Mouse (Mus musculus) thymus, adult 2 months (tissue): ENCODE measurements around the gene Trim2. TPM values are rescaled to one million over a fixed set of nuclear protein-coding genes. Genes with fewer than 3 reads are reported as not detected.

ENCODE experiments used
- DNase-seq: peaks from one replicate; pipeline ENCODE4 v3.0.0; 2021
- H3K27ac ChIP-seq: fragments of 200-500 bp; 2 replicates; pipeline ENCODE4 v1.5.1; 2012; ENCODE audit warnings: low read length, control low read depth; ENCODE audit not compliant: control insufficient read depth, insufficient read depth
- H3K27me3 ChIP-seq: fragments of 200-500 bp; 2 replicates; pipeline ENCODE4 v1.6.1; 2012; ENCODE audit warnings: mild to moderate bottlenecking, low read length, moderate library complexity, mixed read lengths; ENCODE audit not compliant: control insufficient read depth, insufficient read depth
- H3K36me3 ChIP-seq: fragments of 200-500 bp; 2 replicates; pipeline ENCODE4 v1.6.1; 2012; ENCODE audit warnings: mild to moderate bottlenecking, low read length, moderate library complexity; ENCODE audit not compliant: control insufficient read depth, insufficient read depth
- H3K4me1 ChIP-seq: fragments of 200-500 bp; replicated peaks from 2 replicates; pipeline ENCODE4 v1.6.1; 2012; ENCODE audit warnings: low read length; ENCODE audit not compliant: control insufficient read depth, insufficient read depth
- H3K4me3 ChIP-seq: fragments of 200-500 bp; 2 replicates; pipeline ENCODE4 v1.5.1; 2012; ENCODE audit warnings: mild to moderate bottlenecking, low read length, control low read depth, moderate library complexity; ENCODE audit not compliant: control insufficient read depth, insufficient read depth
- CTCF ChIP-seq: fragments of 200-500 bp; IDR thresholded peaks from 2 replicates; pipeline ENCODE4 v1.5.1; 2012; ENCODE audit warnings: mild to moderate bottlenecking, control low read depth, low read length, moderate library complexity, borderline replicate concordance; ENCODE audit not compliant: control insufficient read depth, poor library complexity, insufficient read depth; ENCODE audit errors: extremely low read depth
- POLR2A ChIP-seq: fragments of 200-500 bp; IDR thresholded peaks from 2 replicates; pipeline ENCODE4 v1.6.1; 2012; ENCODE audit warnings: mild to moderate bottlenecking, low read length, control low read depth, moderate library complexity; ENCODE audit not compliant: control insufficient read depth, poor library complexity, insufficient read depth; ENCODE audit errors: extremely low read depth
- WGBS: fragments of 180-500 bp; shearing (Covaris S2); methylation state at CpG from one replicate; pipeline ENCODE4 v1.1.7; 2018; 5-methylcytosine and 5-hydroxymethylcytosine counted together
- polyA plus RNA-seq: library from polyadenylated mRNA; depleted of rRNA; stranded (reverse); fragments of >200 nt; gene quantifications from 2 replicates; pipeline ENCODE4 v1.2.3, GENCODE M21; 2012

The Trim2 gene
- polyA plus RNA-seq, 1 experiment = 4.2 TPM

DNA sequence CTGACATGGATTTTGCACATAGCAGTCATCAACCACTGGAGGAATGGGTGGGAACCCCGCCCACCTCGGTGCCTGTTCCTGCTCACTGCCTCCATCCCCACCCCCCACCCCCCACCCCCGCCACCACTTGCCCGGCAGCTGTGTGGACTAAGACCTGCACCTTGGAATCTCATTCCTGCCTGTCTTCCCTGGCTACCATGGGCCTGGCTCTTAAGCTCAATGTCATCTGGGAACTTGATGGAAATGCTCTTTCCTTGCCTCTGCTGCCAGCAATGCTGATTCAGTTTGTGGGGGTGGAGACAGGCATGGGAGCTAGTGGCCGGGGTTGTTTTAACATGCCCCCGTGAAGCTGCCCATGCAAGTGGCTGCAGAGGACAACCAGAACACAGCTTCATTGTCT lies 17.3 kb upstream of the Trim2 start:
- H3K4me3 ChIP-seq = no peak overlapping the region
- TF ChIP-seq POLR2A (no peak), CTCF (no peak)
- no peaks in the 10 kb centered on the region; the same call in 1 of the 2 replicates for H3K4me1 ChIP-seq
- no peak for DNase-seq
- H3K36me3 ChIP-seq = no peaks in the 10 kb centered on the region
- WGBS = 69% methylated on average over 6 of the region's 6 CpGs
- no peaks in the 10 kb centered on the region for H3K27me3 ChIP-seq
- H3K27ac ChIP-seq = no peak overlapping the region

DNA sequence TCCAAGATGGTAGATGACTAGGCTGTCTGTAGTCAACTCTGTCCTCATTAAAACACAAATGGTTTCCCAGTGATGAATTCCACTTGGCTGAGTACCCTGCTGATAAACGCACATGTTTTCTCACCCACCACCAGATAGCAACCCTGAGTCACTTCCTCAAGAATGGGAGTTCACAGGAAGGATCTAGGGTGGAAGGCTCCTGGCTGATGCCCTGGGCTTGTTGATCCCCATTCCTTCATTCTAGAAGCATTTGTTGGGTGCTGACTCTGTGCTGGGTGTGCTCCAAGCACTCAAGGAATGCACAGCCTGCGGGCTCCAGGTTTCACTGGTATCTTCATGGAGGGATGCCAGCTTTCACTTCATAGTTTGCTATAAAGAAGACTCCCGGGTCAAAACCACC lies 12.8 kb upstream of the Trim2 start:
- Histone ChIP-seq H3K27me3 (no peaks in the 10 kb centered on the region), H3K27ac (no peak overlapping the region), H3K4me1 (no peaks in the 10 kb centered on the region; the same call in 1 of the 2 replicates), H3K4me3 (no peak overlapping the region), H3K36me3 (no peaks in the 10 kb centered on the region)
- TF ChIP-seq POLR2A (no peak), CTCF (no peak)
- no peak for DNase-seq
- 69% methylated on average over 3 of the region's 3 CpGs for WGBS

DNA sequence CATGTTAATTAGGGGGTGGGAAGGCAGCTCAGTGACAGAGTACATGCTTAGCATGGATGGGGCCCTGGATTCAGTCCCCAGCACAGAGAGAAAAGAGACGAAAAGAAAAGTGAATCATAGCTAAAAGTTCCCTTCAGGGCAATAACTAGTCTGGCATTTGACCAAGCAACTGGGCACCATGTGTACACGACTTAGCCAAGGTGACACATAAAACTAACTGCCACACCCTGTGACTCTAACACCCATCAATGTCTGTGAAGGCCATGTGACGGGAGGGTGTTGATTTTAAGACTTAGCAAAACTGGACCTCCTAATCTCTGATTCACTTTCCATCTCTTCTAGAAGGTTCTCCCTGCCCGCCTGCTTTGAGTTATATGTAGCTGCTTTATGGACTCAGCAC lies 12.2 kb upstream of the Trim2 start:
- TF ChIP-seq POLR2A (no peak), CTCF (no peak)
- Histone ChIP-seq H3K4me1 (no peaks in the 10 kb centered on the region), H3K4me3 (no peak overlapping the region), H3K36me3 (no peaks in the 10 kb centered on the region), H3K27me3 (no peaks in the 10 kb centered on the region), H3K27ac (no peak overlapping the region)
- no peak for DNase-seq
- 98% methylated on average over 4 of the region's 4 CpGs for WGBS

DNA sequence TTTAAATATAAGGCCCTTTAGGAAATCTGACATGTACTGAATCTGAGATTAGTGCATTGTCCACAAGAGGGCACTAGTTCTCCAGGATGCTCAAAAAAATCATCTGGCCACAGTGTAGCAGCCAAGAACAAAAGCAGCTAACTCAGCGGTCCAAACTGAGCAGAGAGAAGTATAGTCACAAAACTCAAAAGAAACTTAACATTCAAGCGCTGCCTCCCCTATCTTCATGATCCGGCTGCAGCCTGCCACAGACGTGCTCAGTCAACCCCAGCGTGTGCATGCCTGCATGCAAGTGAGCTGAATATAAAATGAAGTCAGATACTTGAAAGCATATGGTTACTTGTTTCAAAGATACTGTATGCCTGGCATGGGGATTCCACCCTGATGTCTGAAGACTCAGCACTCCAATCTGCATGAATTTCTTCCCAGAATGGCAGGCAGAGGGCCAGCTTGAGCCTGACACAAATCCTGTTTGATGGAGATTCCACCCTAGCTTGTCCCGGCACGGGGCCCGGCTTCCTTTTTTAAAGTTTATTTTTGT lies 8.0 kb upstream of the Trim2 start:
- no peaks in the 10 kb centered on the region for H3K4me1 ChIP-seq
- H3K36me3 ChIP-seq = no peaks in the 10 kb centered on the region
- no peak for TF ChIP-seq CTCF
- no peak for TF ChIP-seq POLR2A
- H3K27me3 ChIP-seq = no peaks in the 10 kb centered on the region
- peak; percentile 44 for DNase-seq
- 49% methylated on average over 8 of the region's 8 CpGs for WGBS
- no peak overlapping the region for H3K4me3 ChIP-seq
- no peak overlapping the region for H3K27ac ChIP-seq

DNA sequence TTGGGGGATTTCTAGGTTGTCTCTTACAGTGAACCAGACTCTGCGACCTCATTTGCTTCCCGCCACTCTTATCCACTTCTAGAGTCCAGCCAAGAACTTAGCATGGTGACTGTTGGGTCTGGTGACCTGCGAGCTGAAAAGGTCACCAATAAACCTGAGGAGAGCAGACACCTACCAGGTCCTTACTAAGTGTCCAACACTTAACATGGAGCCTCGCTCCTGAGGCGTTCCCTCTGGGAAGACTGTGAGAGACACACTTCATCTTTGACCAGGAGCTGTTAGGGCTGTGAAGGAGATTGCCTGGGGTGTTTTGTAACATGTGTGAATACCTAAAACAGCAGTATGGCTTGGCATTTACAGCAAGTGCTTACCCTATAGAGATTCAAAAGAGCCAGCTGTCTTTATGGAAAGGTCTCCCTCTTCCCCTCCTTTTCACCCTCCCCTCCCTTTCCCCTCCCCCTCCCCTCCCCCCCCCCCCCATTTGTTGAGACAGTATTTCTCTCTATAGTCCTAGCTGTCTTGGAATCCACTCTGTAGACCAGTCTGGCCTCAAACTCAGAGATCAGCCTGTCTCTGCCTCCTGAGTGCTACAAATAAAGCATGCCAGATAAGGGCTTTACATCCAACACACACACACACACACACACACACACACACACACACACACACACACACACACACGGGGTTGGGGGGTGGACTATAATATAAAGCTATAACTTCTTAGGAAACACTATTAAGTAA lies 7.3 kb upstream of the Trim2 start:
- H3K27me3 ChIP-seq = no peaks in the 10 kb centered on the region
- H3K36me3 ChIP-seq = no peaks in the 10 kb centered on the region
- WGBS = 88% methylated on average over 6 of the region's 6 CpGs
- TF ChIP-seq CTCF (no peak), POLR2A (no peak)
- H3K27ac ChIP-seq = no peak overlapping the region
- no peak for DNase-seq
- no peak overlapping the region for H3K4me3 ChIP-seq
- no peaks in the 10 kb centered on the region for H3K4me1 ChIP-seq

DNA sequence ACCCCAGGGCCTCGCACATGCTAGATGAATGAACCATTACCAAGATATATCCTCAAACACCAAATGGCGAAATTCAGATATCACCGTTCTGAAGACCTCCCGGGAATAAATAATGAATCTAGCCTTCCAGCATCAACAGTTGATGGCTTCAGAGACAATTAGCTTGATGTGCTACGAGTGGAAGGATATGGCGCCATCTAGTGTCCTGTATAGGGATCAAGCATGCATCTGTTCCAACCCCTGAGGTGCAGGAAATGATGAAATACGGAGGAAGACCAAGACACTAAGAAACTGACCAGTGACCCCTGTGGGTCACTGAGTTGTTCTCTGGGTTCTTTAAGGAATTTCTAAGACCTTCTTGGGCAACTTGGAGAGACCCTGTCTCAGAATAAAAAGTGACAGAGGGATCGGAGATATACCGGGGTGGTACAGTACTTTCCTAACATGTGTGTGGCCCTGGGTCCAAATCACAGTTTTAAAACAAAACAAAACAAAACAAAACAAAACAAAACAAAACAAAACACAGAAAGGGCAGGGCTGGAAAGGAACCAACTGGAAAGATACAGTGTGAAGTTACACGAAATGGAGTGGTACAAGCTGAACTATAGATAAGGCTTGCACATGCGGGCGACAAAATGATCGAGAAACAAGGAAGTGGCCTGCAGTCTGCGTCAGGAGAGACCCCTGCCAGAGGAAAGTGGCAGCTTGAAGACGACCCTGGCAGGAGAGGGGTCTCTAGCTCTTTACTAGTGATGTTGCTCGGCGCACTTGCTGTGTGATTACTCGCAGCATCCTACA lies 6.5 kb upstream of the Trim2 start:
- H3K27ac ChIP-seq = no peak overlapping the region
- no peaks in the 10 kb centered on the region for H3K36me3 ChIP-seq
- DNase-seq = peak; percentile 50
- TF ChIP-seq POLR2A (no peak), CTCF (no peak)
- H3K27me3 ChIP-seq = no peaks in the 10 kb centered on the region
- H3K4me1 ChIP-seq = no peaks in the 10 kb centered on the region
- WGBS = 49% methylated on average over 18 of the region's 18 CpGs
- H3K4me3 ChIP-seq = no peak overlapping the region
